Mouse (Mus musculus) heart, embryonic 15.5 days (tissue): ENCODE measurements around the gene Acox3. TPM values are rescaled to one million over a fixed set of nuclear protein-coding genes. Genes with fewer than 3 reads are reported as not detected.

Experiments
- ATAC-seq: fragments of 200-750 bp; cut with Nextera tagmentation; replicated peaks from 2 replicates; pipeline ENCODE4 v1.8.0; 2017; ENCODE audit warnings: low read depth, moderate TSS enrichment; ENCODE audit not compliant: insufficient number of reproducible peaks, insufficient read depth, low FRiP score
- H3K27ac ChIP-seq: fragments of 300-500 bp; sonication (generic); 2 replicates; pipeline ENCODE4 v1.5.1; 2015; ENCODE audit warnings: mild to moderate bottlenecking, inconsistent platforms
- H3K27me3 ChIP-seq: fragments of 300-500 bp; sonication (generic); 2 replicates; pipeline ENCODE4 v1.6.1; 2015; ENCODE audit warnings: inconsistent platforms
- H3K36me3 ChIP-seq: fragments of 300-500 bp; sonication (generic); 2 replicates; pipeline ENCODE4 v1.6.1; 2015; ENCODE audit warnings: mild to moderate bottlenecking, inconsistent platforms
- H3K4me1 ChIP-seq: fragments of 300-500 bp; sonication (generic); replicated peaks from 2 replicates; pipeline ENCODE4 v1.6.1; 2015; ENCODE audit warnings: inconsistent platforms
- H3K4me2 ChIP-seq: fragments of 300-500 bp; sonication (generic); 2 replicates; pipeline ENCODE4 v1.6.1; 2015; ENCODE audit warnings: inconsistent platforms, mild to moderate bottlenecking, moderate library complexity
- H3K4me3 ChIP-seq: fragments of 300-500 bp; sonication (generic); 2 replicates; pipeline ENCODE4 v1.5.1; 2015; ENCODE audit warnings: mild to moderate bottlenecking, inconsistent platforms
- H3K9ac ChIP-seq: fragments of 300-500 bp; sonication (generic); 2 replicates; pipeline ENCODE4 v1.6.1; 2015; ENCODE audit warnings: mild to moderate bottlenecking, inconsistent platforms
- H3K9me3 ChIP-seq: fragments of 300-500 bp; sonication (generic); replicated peaks from 2 replicates; pipeline ENCODE4 v1.6.1; 2016; ENCODE audit warnings: inconsistent platforms
- WGBS: fragments of 180-500 bp; shearing (Covaris S2); methylation state at CpG from one replicate; pipeline ENCODE4 v1.1.7; 2015; ENCODE audit warnings: mixed read lengths; 5-methylcytosine and 5-hydroxymethylcytosine counted together
- polyA plus RNA-seq: library from polyadenylated mRNA; unstranded; fragments of >200 nt; fragmentation: Nextera tagmentation; extraction: Ambion mirVana; gene quantifications from 2 replicates; pipeline ENCODE4 v1.2.1, GENCODE M21; 2015

The Acox3 gene
- polyA plus RNA-seq, 1 experiment from 2014 or later = 9.9 TPM

DNA sequence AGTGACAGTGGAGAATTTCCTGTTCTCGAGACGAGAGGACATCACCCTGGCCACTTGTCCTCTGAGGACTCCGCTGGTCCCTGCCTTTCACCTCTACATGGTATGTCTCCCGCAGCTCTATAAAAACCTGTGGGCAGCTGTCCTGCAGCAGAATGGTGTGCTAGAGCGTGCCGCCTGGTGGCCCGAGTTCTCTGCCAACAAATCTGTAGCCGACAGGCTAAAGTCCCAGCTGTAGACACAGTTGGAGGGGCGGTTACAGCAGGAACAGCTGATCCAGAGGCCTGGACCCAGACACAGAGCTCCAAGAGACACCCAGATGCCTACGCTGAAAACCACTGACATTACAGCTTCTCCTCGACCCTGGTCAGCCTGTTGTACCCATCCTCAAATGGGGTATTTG is 29.1 kb downstream of the Acox3 start:
- H3K9me3 ChIP-seq = no peaks in the 10 kb centered on the region
- H3K27me3 ChIP-seq = 0 out of 2 replicates have a peak, but pooled peaks cover 3% of the 10 kb centered on the region
- 84% methylated on average over 11 of the region's 11 CpGs for WGBS
- H3K4me2 ChIP-seq = no peak overlapping the region
- no peaks in the 10 kb centered on the region for H3K36me3 ChIP-seq
- H3K4me3 ChIP-seq = no peak overlapping the region
- H3K4me1 ChIP-seq = peaks cover 42% of the 10 kb centered on the region
- no peak overlapping the region for H3K9ac ChIP-seq
- no peak overlapping the region for H3K27ac ChIP-seq
- ATAC-seq = no peak

DNA sequence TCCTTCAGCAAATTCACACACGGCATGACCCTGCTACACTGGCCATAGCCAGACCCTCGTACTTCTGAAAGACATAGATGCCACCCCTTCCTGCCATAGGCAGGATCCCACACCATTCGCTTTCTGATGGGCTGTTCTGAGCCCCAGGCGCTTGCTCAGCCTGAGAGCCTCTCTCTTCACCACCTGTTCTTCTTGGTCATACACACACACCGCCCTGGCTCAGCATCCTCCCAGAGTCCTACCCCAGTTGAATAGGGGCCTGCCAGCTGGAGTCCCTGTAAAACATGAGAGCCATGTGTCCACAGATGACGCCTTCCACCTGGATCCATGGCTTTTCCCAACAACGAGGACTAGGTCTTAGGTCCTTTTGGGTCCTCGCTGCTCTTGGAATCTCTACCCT is 29.9 kb downstream of the Acox3 start:
- Histone ChIP-seq H3K9me3 (no peaks in the 10 kb centered on the region), H3K4me3 (no peak overlapping the region), H3K4me2 (no peak overlapping the region), H3K4me1 (peaks cover 41% of the 10 kb centered on the region), H3K36me3 (no peaks in the 10 kb centered on the region), H3K27me3 (0 out of 2 replicates have a peak, but pooled peaks cover 3% of the 10 kb centered on the region), H3K27ac (no peak overlapping the region), H3K9ac (no peak overlapping the region)
- WGBS = 83% methylated on average over 8 of the region's 8 CpGs
- no peak for ATAC-seq

DNA sequence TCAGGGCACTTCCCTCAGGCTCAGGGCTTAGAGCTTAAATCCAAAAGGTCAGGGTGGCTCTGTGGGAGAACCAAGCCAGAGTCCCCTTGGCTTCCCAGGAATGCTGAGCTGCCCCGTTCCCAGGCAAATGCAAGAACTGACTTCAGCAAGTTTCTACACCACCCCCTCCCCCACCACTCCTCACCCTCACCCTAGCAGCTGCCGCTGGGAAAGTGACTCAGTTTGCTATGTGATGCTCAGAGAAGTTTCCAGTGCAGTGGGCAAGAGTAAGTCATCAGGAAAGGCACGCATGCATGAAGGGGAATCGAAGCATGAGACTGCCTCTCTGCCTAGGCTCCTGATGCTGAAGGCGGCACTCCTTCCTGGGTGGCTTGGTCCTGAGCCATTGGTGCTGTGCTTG is 34.1 kb downstream of the Acox3 start:
- H3K27me3 ChIP-seq = 0 out of 2 replicates have a peak, but pooled peaks cover 12% of the 10 kb centered on the region
- no peak overlapping the region for H3K4me3 ChIP-seq
- no peak overlapping the region for H3K27ac ChIP-seq
- H3K4me1 ChIP-seq = peaks cover 22% of the 10 kb centered on the region
- ATAC-seq = no peak
- no peaks in the 10 kb centered on the region for H3K36me3 ChIP-seq
- H3K4me2 ChIP-seq = no peak overlapping the region
- H3K9me3 ChIP-seq = no peaks in the 10 kb centered on the region
- 41% methylated on average over 5 of the region's 5 CpGs for WGBS
- no peak overlapping the region for H3K9ac ChIP-seq

DNA sequence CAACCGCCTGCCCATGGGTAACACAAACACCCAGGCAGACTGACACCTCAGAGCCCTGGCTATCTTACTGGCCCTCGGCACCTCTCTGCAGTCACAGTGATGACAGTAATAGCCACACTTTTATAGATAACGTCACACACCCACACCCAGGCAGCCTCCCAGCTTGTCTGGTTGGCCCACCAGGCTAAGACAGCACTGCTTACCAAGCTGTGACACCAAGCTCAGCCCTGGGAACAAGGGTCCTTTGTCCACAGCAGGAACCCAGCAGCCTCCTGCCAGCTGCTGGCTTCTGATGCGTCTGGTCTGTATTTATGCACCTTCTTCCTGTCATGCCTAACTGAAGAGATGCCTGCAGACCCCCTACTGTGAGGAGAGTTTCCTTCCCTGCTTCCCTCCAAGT is 38.3 kb downstream of the Acox3 start:
- Histone ChIP-seq H3K4me2 (no peak overlapping the region), H3K4me1 (peaks cover 34% of the 10 kb centered on the region), H3K9me3 (no peaks in the 10 kb centered on the region), H3K27ac (no peak overlapping the region), H3K36me3 (no peaks in the 10 kb centered on the region), H3K9ac (no peak overlapping the region), H3K27me3 (peaks cover 8% of the 10 kb centered on the region; the same call in 1 of the 2 replicates), H3K4me3 (no peak overlapping the region)
- ATAC-seq = peak; percentile 64
- 21% methylated on average over 4 of the region's 4 CpGs for WGBS

DNA sequence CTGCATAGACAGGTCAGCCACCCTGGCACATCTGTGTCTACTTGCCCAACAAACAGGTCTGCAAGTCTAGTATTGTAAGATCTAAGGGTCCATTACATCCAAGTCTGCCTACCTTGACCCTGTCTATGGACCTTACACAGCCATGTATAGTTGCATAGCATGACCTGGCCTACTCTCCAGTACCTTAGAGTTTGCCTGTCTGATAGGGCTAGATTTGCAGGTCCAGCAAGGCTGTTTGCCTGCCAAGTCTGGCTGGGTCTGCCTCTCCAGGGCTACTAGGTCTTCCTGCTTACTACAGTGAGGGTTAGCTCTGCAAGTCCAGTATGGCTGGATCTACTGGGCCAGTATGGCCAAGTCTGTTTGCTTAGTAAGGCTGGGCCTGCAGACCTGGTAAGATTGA is 41.0 kb downstream of the Acox3 start:
- no peak overlapping the region for H3K4me3 ChIP-seq
- H3K27me3 ChIP-seq = peaks cover 8% of the 10 kb centered on the region; the same call in 1 of the 2 replicates
- ATAC-seq = no peak
- H3K27ac ChIP-seq = no peak overlapping the region
- peaks cover 33% of the 10 kb centered on the region for H3K4me1 ChIP-seq
- H3K36me3 ChIP-seq = no peaks in the 10 kb centered on the region
- H3K4me2 ChIP-seq = no peak overlapping the region
- no peak overlapping the region for H3K9ac ChIP-seq
- no peaks in the 10 kb centered on the region for H3K9me3 ChIP-seq

DNA sequence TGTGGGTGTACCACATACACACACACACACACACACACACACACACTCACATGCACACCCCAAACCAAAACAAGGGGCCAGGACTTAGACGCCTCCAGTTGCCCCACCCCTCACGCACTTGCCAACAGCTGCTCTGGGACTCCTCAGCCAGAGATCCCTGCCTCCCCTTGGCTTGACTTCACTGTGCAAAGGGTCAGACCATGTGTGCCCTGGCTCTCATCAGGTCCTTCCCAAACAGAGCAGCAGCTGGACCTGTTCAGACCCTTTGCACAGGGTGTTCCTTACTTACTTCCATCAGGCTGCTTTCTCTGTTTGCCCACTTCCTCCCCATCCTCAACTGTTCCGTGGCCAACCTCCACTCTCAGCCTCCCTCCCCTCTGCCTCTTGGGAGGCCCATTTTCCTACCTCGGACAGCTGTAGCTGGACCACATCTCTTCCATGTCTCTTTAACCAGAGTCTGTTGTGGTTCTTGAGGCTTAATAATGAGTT is 42.0 kb downstream of the Acox3 start:
- peaks cover under 1% of the 10 kb centered on the region; the same call in 1 of the 2 replicates for H3K27me3 ChIP-seq
- no peak overlapping the region for H3K4me3 ChIP-seq
- H3K9ac ChIP-seq = no peak overlapping the region
- no peaks in the 10 kb centered on the region for H3K9me3 ChIP-seq
- ATAC-seq = no peak
- no peak overlapping the region for H3K27ac ChIP-seq
- no peak overlapping the region for H3K4me2 ChIP-seq
- WGBS = 48% methylated on average over 4 of the region's 4 CpGs
- H3K4me1 ChIP-seq = peaks cover 34% of the 10 kb centered on the region
- H3K36me3 ChIP-seq = no peaks in the 10 kb centered on the region

DNA sequence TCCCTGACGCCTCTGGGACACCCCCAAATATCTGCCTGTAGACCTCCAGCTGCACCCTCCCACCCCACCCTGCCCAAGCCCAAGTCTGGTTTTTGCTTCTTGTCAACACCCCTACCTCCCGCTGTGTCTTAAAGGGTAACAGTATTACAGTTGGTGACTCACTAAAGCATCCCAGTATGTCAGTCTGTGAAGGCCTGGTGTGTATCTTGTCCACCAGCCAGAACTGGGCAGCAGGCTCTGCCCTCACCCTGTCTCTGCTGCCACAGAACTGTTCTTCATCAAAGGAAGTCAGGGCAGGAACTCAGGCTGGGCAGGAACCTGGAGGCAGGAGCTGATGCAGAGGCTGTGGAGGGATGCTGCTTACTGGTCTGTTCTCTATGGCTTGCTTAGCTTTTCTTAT is 43.6 kb downstream of the Acox3 start:
- 75% methylated on average over 2 of the region's 2 CpGs for WGBS
- ATAC-seq = no peak
- no peaks in the 10 kb centered on the region for H3K36me3 ChIP-seq
- peaks cover 27% of the 10 kb centered on the region for H3K4me1 ChIP-seq
- no peaks in the 10 kb centered on the region for H3K9me3 ChIP-seq
- no peak overlapping the region for H3K4me2 ChIP-seq
- H3K9ac ChIP-seq = no peak overlapping the region
- H3K27me3 ChIP-seq = no peaks in the 10 kb centered on the region; the same call in 1 of the 2 replicates
- no peak overlapping the region for H3K27ac ChIP-seq
- H3K4me3 ChIP-seq = no peak overlapping the region

DNA sequence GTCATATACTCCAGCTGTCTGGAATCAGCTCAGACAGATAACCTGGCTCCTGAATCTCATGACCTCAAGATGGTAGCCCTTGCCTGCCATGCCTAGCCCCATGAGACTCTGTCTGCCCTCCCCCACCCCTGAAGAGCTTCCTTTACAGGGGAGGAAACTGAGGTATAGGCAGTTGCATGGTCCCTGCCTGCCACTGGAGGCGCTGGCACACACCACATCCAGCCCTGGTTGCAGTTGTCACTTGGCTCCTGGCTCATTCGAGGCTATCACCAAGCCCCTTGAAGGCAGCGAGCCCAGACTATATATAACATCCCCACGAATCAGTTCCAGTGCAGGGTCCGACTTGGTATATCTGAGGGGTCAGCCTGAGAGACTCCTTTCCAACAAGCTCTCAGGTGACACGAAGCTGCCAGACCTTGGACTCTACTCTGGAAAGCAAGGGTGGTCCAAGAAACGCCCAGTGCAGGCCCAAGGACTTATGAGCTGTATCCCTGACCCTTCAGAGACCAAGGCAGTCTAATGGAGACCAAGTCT is 44.5 kb downstream of the Acox3 start:
- Histone ChIP-seq H3K9ac (no peak overlapping the region), H3K36me3 (no peaks in the 10 kb centered on the region), H3K4me1 (peaks cover 17% of the 10 kb centered on the region), H3K27ac (no peak overlapping the region), H3K27me3 (no peaks in the 10 kb centered on the region; the same call in 1 of the 2 replicates), H3K4me2 (no peak overlapping the region), H3K4me3 (no peak overlapping the region), H3K9me3 (no peaks in the 10 kb centered on the region)
- 42% methylated on average over 7 of the region's 7 CpGs for WGBS
- no peak for ATAC-seq

DNA sequence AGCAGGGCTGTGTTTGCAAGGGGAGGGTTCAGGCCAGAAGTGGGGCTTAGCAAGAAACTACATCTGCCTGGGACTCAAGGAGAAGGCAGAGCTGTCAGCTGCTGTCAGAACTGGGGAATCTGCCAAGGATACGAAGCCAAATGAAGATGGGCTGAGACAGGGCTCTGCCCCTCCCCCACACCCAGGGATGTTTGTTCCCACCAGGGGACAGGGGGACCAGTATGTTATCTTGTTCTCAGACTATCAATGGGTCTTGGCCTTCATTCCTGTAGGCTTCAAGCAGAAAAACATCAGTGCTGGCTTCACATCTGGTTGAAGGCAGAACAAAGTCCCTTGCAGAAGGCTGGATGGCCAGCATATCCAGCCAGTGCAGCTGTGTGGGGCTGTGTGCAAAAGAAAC is 45.8 kb downstream of the Acox3 start:
- peak; percentile 45; the same call in 1 of the 2 replicates for ATAC-seq
- Histone ChIP-seq H3K27ac (no peak overlapping the region), H3K4me3 (no peak overlapping the region), H3K9me3 (no peaks in the 10 kb centered on the region), H3K4me2 (no peak overlapping the region), H3K9ac (no peak overlapping the region), H3K27me3 (peaks cover 4% of the 10 kb centered on the region; the same call in 1 of the 2 replicates), H3K4me1 (peaks cover 17% of the 10 kb centered on the region), H3K36me3 (no peaks in the 10 kb centered on the region)
- 46% methylated on average over 1 of the region's 1 CpGs for WGBS

DNA sequence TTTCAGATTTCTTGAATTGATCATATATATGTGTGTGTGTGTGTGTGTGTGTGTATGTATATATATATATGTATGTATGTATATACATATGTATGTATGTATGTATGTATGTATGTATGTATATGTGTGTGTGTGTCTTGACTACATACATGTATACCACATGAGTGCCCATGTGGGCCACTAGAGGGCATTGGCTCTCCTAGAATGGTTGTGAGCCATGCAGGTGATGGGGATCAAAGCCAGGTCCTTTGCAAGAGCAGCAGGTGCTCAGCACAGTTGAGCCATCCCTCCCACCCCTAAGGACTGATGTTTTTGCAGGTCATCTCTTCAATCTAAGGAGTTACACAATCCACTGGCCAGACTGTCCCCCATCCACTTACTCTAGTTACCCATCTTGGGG is 46.5 kb downstream of the Acox3 start:
- Histone ChIP-seq H3K27me3 (0 out of 2 replicates have a peak, but pooled peaks cover 4% of the 10 kb centered on the region), H3K9ac (no peak overlapping the region), H3K27ac (no peak overlapping the region), H3K4me3 (no peak overlapping the region), H3K9me3 (no peaks in the 10 kb centered on the region), H3K4me2 (no peak overlapping the region), H3K36me3 (no peaks in the 10 kb centered on the region), H3K4me1 (peaks cover 17% of the 10 kb centered on the region)
- no peak for ATAC-seq

DNA sequence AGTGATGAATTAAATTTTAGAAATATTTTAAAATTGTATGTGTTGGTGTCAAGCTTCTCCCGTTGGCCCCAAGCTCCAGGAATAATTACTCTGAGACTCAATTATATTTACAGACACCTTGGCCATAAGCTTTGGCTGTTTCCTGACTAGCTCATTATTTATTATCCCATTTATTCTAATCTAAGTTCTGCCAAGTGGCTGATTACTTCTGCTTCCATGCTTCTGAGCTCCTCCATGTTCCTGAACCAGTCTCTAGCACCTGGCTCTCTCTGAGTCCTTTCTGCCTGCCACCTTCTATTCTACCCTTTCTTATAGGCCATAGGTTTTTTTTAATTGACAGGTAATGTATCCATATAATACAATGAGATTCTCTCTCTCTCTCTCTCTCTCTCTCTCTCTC is 47.9 kb downstream of the Acox3 start:
- no peak for ATAC-seq
- Histone ChIP-seq H3K36me3 (no peaks in the 10 kb centered on the region), H3K4me3 (no peak overlapping the region), H3K9me3 (no peaks in the 10 kb centered on the region), H3K4me1 (peaks cover 12% of the 10 kb centered on the region), H3K4me2 (no peak overlapping the region), H3K9ac (no peak overlapping the region), H3K27me3 (0 out of 2 replicates have a peak, but pooled peaks cover 4% of the 10 kb centered on the region), H3K27ac (no peak overlapping the region)
- 88% methylated on average over 1 of the region's 1 CpGs for WGBS

DNA sequence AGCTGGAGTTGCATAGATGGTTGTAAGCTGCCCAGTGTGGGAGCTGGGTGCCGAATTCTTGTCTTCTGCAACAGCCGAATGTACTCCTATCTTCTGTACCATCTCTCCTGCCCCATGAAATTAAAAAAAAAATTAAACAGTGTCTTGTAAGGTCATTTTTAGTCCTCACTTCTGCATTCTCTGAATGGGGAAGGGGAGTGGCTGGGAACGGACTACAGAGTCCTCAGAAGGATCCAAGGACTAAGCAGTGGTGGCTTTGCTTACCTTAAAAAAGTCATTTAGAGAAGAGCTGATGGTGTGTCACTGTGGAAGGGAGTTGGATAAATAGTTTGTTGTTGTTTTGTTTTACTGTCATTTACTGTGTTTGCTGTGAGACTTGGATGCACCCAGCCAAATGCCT is 48.4 kb downstream of the Acox3 start:
- no peak for ATAC-seq
- H3K4me1 ChIP-seq = peaks cover 16% of the 10 kb centered on the region
- 75% methylated on average over 3 of the region's 3 CpGs for WGBS
- H3K27ac ChIP-seq = no peak overlapping the region
- H3K9me3 ChIP-seq = no peaks in the 10 kb centered on the region
- 0 out of 2 replicates have a peak, but pooled peaks cover 4% of the 10 kb centered on the region for H3K27me3 ChIP-seq
- no peaks in the 10 kb centered on the region for H3K36me3 ChIP-seq
- H3K4me2 ChIP-seq = no peak overlapping the region
- H3K9ac ChIP-seq = no peak overlapping the region
- H3K4me3 ChIP-seq = no peak overlapping the region
